Mouse (Mus musculus): ENCODE measurements around the gene Lrp2. TPM values are rescaled to one million over a fixed set of nuclear protein-coding genes. Genes with fewer than 3 reads are reported as not detected.

Lrp2 gene
- total RNA-seq, 1 experiment from 2014 or later: not detected

- ATAC-seq (replicated peaks in 1 of 2; ENCODE audit: insufficient read depth in 1 of 2, low FRiP score in 2 of 2, low TSS enrichment in 1 of 2, low read depth in 1 of 2, poor library complexity in 2 of 2, severe bottlenecking in 2 of 2): no peak
Observed at GRCm38 (mm10) chr2:69459481-69459880, 126.4 kb downstream of the Lrp2 start.

GRCm38 (mm10) chr2:69451128-69451527 lies 134.7 kb downstream of the Lrp2 start:
- ATAC-seq (replicated peaks in 1 of 2; ENCODE audit: insufficient read depth in 1 of 2, low FRiP score in 2 of 2, low TSS enrichment in 1 of 2, low read depth in 1 of 2, poor library complexity in 2 of 2, severe bottlenecking in 2 of 2): no peak

GRCm38 (mm10) chr2:69448581-69448980 lies 137.3 kb downstream of the Lrp2 start:
- ATAC-seq (replicated peaks in 1 of 2; ENCODE audit: insufficient read depth in 1 of 2, low FRiP score in 2 of 2, low TSS enrichment in 1 of 2, low read depth in 1 of 2, poor library complexity in 2 of 2, severe bottlenecking in 2 of 2): no peak

GRCm38 (mm10) chr2:69445896-69446472 lies 139.9 kb downstream of the Lrp2 start:
- no peak for ATAC-seq (replicated peaks in 1 of 2; ENCODE audit: insufficient read depth in 1 of 2, low FRiP score in 2 of 2, low TSS enrichment in 1 of 2, low read depth in 1 of 2, poor library complexity in 2 of 2, severe bottlenecking in 2 of 2)

- ATAC-seq (replicated peaks in 1 of 2; ENCODE audit: insufficient read depth in 1 of 2, low FRiP score in 2 of 2, low TSS enrichment in 1 of 2, low read depth in 1 of 2, poor library complexity in 2 of 2, severe bottlenecking in 2 of 2): no peak
Observed at GRCm38 (mm10) chr2:69441656-69442055, 144.2 kb downstream of the Lrp2 start.

- ATAC-seq (replicated peaks in 1 of 2; ENCODE audit: insufficient read depth in 1 of 2, low FRiP score in 2 of 2, low TSS enrichment in 1 of 2, low read depth in 1 of 2, poor library complexity in 2 of 2, severe bottlenecking in 2 of 2): peak; percentile 64 to 75; a peak in 2 of 4 replicates
Observed at GRCm38 (mm10) chr2:69428116-69428515, 157.7 kb downstream of the Lrp2 start.

GRCm38 (mm10) chr2:69427141-69427540 lies 158.7 kb downstream of the Lrp2 start:
- no peak for ATAC-seq (replicated peaks in 1 of 2; ENCODE audit: insufficient read depth in 1 of 2, low FRiP score in 2 of 2, low TSS enrichment in 1 of 2, low read depth in 1 of 2, poor library complexity in 2 of 2, severe bottlenecking in 2 of 2)

GRCm38 (mm10) chr2:69426081-69426480 lies 159.8 kb downstream of the Lrp2 start:
- ATAC-seq (replicated peaks in 1 of 2; ENCODE audit: insufficient read depth in 1 of 2, low FRiP score in 2 of 2, low TSS enrichment in 1 of 2, low read depth in 1 of 2, poor library complexity in 2 of 2, severe bottlenecking in 2 of 2): no peak

GRCm38 (mm10) chr2:69424829-69425228 lies 161.0 kb downstream of the Lrp2 start:
- no peak for ATAC-seq (replicated peaks in 1 of 2; ENCODE audit: insufficient read depth in 1 of 2, low FRiP score in 2 of 2, low TSS enrichment in 1 of 2, low read depth in 1 of 2, poor library complexity in 2 of 2, severe bottlenecking in 2 of 2)

- ATAC-seq (replicated peaks in 1 of 2; ENCODE audit: insufficient read depth in 1 of 2, low FRiP score in 2 of 2, low TSS enrichment in 1 of 2, low read depth in 1 of 2, poor library complexity in 2 of 2, severe bottlenecking in 2 of 2): no peak
Observed at GRCm38 (mm10) chr2:69418294-69418881, 167.5 kb downstream of the Lrp2 start.

- peak; percentile 90 to 96 for ATAC-seq (replicated peaks in 1 of 2; ENCODE audit: insufficient read depth in 1 of 2, low FRiP score in 2 of 2, low TSS enrichment in 1 of 2, low read depth in 1 of 2, poor library complexity in 2 of 2, severe bottlenecking in 2 of 2)
Observed at GRCm38 (mm10) chr2:69415070-69415469, 170.8 kb downstream of the Lrp2 start.

- peak; percentile 28 to 63; a peak in 2 of 4 replicates for ATAC-seq (replicated peaks in 1 of 2; ENCODE audit: insufficient read depth in 1 of 2, low FRiP score in 2 of 2, low TSS enrichment in 1 of 2, low read depth in 1 of 2, poor library complexity in 2 of 2, severe bottlenecking in 2 of 2)
Observed at GRCm38 (mm10) chr2:69414539-69414938, 171.3 kb downstream of the Lrp2 start.

GRCm38 (mm10) chr2:69405692-69406091 lies 180.2 kb downstream of the Lrp2 start:
- peak in 1 of 2 experiments; percentile 56; a peak in 1 of 4 replicates for ATAC-seq (replicated peaks in 1 of 2; ENCODE audit: insufficient read depth in 1 of 2, low FRiP score in 2 of 2, low TSS enrichment in 1 of 2, low read depth in 1 of 2, poor library complexity in 2 of 2, severe bottlenecking in 2 of 2)

GRCm38 (mm10) chr2:69402309-69402708 lies 183.6 kb downstream of the Lrp2 start:
- peak; percentile 78 to 80 for ATAC-seq (replicated peaks in 1 of 2; ENCODE audit: insufficient read depth in 1 of 2, low FRiP score in 2 of 2, low TSS enrichment in 1 of 2, low read depth in 1 of 2, poor library complexity in 2 of 2, severe bottlenecking in 2 of 2)

GRCm38 (mm10) chr2:69401891-69402290 lies 184.0 kb downstream of the Lrp2 start:
- no peak for ATAC-seq (replicated peaks in 1 of 2; ENCODE audit: insufficient read depth in 1 of 2, low FRiP score in 2 of 2, low TSS enrichment in 1 of 2, low read depth in 1 of 2, poor library complexity in 2 of 2, severe bottlenecking in 2 of 2)

GRCm38 (mm10) chr2:69400866-69401604 lies 184.8 kb downstream of the Lrp2 start:
- peak; percentile 43 to 53 for ATAC-seq (replicated peaks in 1 of 2; ENCODE audit: insufficient read depth in 1 of 2, low FRiP score in 2 of 2, low TSS enrichment in 1 of 2, low read depth in 1 of 2, poor library complexity in 2 of 2, severe bottlenecking in 2 of 2)

- ATAC-seq (replicated peaks in 1 of 2; ENCODE audit: insufficient read depth in 1 of 2, low FRiP score in 2 of 2, low TSS enrichment in 1 of 2, low read depth in 1 of 2, poor library complexity in 2 of 2, severe bottlenecking in 2 of 2): no peak
Observed at GRCm38 (mm10) chr2:69396760-69397435, 189.0 kb downstream of the Lrp2 start.
